Mouse (Mus musculus): ENCODE results near the gene Hist1h2ab.
"Not testable (repeated sequence)": the region's sequence is repeated elsewhere in the genome, so short reads cannot be mapped to it uniquely, and the experiment has no call there.

The Hist1h2ab gene

DNA sequence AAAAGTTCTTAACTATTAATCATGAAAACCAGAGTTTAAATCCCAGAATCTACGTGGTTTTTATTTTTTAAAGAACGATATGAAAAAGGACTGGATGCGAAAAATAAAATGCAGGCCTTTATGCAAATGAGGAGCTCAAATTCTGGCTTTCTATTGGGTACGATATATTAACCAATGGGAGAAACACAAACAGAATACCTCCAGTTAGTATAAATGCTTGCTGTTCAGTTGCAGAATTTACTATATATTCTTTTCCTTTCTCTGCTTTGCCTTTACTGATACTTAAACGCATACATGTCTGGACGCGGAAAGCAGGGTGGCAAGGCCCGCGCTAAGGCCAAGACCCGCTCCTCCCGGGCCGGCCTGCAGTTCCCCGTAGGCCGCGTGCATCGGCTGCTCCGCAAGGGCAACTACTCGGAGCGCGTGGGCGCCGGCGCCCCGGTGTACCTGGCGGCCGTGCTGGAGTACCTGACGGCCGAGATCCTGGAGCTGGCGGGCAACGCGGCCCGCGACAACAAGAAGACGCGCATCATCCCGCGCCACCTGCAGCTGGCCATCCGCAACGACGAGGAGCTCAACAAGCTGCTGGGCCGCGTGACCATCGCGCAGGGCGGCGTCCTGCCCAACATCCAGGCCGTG lies at the start of gene Hist1h2ab:
Gene Hist1h2ab (plus strand): TSS at position 288 of the 639 bp plus-strand sequence.
- DNase-seq (ENCODE audit: low read depth, low spot score): peak; percentile 76

DNA sequence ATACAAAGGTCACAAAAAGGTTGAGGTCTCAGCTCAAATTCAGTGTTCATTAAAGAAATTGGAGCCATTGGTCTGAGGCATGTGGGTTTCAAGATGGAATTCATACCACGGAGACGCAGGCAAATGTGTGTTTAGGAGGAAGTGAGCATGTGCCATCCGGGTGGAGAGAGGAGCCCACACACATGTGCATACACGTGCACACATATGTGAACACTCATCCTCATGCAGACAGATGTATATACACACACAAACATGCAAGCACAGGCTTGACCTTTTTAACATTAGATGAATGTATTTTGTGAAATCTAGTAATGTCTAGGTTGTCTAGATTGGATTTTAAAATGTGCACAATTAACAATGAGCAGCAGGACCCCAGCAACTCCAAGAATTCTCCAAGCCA lies 48.7 kb upstream of the Hist1h2ab start:
- no peak for DNase-seq (ENCODE audit: low read depth, low spot score)

DNA sequence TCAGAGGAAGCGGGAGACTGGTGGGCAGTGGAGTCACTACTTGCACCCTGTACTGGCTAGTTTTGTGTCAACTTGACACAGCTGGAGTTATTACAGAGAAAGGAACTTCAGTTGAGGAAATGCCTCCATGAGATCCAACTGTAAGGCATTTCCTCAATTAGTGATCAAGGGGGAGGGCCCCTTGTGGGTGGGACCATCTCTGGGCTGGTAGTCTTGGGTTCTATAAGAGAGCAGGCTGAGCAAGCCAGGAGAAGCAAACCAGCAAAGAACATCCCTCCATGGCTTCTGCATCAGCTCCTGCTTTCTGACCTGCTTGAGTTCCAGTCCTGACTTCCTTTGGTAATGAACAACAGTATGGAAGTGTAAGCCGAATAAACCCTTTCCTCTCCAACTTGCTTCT lies 48.1 kb upstream of the Hist1h2ab start:
- DNase-seq (ENCODE audit: low read depth, low spot score): not testable (repeated sequence)

DNA sequence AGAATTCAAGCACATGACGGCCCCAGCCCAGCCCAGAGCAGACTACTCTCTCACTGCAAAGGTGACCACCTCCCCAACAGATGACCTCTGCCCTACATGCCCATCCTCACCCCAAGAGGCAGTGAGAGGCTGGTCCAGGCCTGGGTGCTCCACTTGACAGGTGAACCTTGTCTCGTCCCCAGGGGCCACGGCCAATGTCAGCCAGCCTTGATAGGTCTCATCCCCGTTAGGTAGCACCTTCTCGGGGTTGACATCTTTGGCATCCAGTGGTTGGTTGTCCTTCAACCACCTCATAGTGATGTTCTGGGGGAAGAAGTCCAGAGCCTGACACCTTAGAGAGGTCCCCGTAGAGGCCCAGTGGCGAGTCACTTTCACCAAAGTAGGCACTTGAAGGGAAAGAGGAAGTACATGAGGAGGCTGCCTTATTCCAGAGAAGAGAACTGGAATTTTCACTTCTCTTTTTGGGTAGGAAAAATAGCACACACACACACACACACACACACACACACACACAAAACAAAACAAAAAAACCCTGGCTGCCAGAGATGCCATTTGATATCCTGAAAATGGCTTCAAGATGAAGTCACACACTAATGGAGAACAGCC lies 45.1 kb upstream of the Hist1h2ab start:
- no peak for DNase-seq (ENCODE audit: low read depth, low spot score)

DNA sequence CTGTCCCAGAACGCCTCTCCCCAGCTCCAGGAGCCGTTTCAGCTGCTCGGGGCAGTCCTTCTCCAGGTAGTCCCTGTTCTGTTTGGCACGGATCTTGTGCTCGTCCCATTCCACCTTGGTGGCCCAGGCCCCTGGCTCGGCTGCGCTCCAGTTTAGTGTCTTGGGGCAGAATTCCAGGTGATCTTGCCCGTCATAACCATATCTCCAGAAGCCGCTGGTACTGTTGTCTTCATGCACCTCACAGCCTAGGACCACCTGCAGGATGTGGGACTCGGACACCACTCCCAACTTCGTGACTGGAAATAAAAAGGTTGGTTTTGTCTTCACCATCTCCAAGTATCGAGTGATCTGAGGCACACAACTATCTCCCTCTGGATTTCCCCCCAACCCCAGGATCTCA lies 44.2 kb upstream of the Hist1h2ab start:
- DNase-seq (ENCODE audit: low read depth, low spot score): no peak

DNA sequence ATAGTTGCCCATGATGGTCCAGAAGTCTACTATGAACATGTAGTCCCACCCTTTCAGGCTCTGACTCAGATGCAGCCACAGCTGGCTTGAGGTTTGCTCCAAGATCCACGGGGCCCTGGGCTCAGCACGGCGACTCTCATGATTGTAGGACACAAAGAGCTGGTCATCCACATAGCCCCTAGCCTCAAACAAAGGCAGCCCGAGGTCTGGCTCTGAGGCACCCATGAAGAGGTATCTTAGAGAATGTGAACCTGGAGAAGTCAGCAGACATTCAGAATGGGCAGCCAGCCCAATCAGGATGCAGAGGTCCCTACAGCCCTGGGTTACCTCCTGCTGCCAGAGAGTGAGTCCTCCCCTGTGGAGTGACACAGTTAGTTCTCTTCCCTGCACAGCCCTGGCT lies 42.9 kb upstream of the Hist1h2ab start:
- no peak for DNase-seq (ENCODE audit: low read depth, low spot score)

DNA sequence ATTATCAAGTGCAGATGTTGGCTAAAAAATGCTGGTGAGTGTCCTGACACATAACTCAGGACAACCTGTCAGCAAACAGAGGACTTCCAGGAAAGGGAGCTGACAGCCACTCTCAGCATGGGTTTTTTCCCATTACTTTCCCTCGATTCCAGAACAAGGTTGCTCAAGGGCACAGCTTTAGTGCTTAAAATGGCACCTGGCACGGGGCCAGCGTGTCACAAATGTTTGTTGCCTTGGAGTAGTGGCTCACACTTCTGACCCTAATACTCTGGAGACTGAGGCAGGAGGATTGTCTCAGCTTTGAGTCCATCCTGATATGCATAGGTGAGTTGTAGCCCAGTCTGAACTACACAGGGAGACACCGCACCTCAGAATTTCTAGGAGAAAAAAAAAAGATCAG lies 42.3 kb upstream of the Hist1h2ab start:
- DNase-seq (ENCODE audit: low read depth, low spot score): no peak

DNA sequence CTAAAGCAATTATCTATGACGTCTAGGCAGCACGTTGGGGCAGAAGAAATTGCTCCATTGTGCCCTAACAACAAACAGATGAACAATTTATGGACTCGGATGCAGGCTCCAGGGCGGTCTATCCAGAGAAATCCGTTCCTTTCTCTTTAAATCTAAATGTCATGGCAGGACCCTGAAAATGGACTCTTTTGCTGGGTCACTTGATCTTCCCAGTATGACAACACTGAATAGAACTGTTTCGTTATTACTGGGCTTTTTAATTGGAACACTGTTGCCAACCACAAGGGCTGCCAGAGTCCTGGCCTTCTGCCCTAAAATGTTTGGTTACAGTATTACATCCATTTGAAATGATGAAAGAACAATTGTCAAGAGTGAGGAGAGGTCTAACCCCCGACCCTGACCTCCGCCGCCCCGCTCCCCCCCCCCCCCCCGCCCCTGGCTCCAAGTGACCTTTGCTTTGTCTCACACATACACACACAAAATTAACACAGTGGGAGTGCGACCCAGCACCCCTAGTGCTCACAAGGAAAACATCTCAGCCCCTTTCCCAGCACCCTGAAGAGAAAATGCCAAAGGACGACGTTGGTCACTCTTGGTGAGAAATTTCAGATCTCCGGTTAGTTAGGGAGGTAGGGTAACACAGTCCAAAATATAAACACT lies 41.1 kb upstream of the Hist1h2ab start:
- DNase-seq (ENCODE audit: low read depth, low spot score): no peak

DNA sequence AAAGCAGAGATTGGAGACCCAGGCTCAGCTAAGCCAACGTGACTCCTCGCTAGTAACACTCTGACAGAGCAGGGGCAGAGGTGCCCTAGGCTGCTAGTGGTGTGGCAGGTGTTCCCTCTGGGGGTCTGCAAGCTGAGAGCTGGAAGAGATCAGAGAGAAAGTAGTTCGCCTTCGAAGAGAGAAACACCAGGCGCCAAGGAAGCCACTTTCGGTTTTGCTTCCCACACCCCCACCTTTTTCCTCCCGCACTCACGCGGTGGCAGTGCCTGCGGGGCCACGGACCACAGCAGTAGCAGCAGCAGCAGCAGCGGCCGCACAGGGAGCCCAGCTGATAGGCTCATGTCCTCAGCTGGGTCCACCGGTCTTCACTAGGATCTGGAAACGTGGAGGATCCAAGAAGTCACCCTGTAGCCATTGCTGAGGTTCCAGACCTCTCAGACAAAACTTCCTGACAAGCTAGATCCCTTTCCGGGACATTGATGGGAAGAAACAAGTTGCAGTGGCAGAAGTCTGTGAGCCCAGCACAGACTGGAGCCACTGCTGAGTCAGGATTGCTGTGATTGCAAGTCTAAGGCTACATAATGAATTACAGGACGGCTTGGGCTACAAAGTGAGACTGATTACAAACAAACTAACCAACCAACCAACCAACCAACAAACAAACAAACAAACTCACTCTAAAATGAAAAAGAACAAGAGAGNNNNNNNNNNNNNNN lies 40.4 kb upstream of the Hist1h2ab start, which contains the start of gene Hfe:
Gene Hfe (minus strand): TSS at position 481 of the 716 bp plus-strand sequence.
- peak; percentile 83 for DNase-seq (ENCODE audit: low read depth, low spot score)

DNA sequence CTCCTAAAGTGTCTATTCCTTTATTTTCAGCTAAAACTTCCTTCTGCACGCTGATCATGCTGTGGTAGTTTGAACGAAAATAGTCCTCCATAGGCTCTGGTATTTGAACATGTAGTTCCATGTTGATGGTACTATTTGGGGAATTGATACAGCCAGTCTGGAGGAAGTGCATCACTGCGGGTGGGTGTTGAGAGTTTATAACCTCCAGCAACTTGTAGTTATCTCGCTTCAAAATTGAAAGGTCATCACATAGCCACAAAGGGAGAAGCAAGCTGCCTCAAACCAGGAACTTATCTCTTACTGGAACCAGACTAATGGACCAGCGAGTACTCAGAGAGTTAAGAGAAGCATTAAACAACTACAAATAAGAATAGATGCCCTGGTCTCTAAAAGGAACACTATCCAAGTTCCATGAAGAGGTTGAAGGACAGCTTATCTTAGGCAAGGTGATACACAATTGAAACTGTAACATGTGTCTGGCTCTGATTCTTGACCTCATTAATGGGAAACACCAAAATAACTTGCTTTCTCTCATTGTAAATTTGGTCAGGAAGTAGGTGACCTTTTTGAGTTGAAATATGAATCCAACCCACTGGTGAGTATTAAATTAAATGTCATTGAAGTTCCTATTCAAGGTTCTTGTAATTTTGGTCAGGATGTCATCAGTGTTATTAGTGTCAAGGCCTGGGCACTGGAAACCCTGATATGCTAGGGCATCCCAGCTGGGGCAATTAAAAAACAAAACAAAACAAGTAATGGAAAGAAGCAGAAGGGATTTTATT lies 34.5 kb upstream of the Hist1h2ab start:
- DNase-seq (ENCODE audit: low read depth, low spot score): no peak

DNA sequence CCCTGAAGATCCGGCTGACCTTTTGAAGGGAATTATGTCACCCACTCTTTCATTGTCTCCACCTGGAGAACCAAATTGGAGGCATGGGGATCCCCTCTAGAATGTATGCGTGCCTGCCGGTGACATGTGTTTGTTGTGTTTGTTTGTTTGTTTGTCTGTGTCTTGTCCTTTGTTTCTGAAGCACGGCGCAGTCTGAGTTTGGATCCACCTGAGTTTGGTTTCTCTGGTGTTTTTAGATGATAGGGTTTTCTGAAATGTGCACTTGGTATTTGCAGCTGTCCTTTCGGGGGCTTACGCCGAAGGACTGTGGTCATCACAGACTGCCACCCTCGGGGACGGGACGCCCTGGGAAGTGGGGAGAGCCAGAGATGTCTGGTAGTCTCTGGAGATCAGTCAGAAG lies 33.8 kb upstream of the Hist1h2ab start:
- no peak for DNase-seq (ENCODE audit: low read depth, low spot score)

DNA sequence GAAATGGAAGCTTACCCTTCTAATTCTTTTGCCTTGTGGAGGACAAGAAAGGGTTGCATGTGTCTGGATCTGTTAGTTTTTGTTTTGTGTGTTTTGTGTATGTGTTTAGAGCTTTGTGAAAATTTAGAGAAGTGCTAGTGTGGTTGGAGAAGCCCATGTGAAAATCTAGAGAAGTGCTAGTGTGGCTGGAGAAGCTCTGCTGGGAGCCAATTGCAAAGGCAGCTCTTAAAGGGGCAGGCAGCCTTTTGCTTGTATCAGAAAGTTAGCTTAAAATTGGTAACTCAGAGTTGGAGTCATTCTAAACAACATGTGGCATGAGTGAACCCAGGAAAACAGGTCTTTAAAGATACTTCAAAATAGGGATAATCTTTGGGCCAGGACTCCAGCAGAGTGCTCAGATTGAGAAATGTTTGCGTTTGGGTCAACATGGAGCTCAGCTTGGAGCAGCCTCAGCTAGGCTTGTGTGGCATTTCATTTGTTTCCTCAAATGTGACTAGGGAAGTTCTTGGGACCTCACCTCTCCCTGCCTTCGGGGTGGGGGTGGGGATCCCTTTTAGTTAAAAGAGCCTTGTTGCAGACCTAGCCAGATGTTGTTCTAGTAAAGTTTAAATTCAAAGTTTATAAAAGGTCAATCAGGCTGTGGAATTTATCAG lies 33.2 kb upstream of the Hist1h2ab start:
- DNase-seq (ENCODE audit: low read depth, low spot score): not testable (repeated sequence)

DNA sequence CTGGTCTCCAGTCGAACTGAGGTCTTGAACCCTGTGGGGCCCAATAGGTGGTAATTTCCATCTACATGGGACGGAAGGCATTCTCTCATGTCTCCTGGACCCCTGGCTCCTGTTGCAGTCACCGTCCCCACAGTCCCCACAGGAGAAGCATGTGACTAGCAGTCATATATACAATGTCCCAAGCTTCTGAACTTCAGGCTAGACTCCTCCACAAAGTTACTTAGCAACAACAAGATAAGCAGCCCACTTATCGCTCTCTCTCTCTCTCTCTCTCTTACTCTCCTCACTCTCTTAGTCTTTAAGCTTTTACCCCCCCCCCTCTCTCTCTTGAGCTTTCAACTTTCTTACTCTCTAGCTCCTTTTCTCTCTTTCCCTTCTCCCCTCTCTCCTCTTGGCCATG lies 26.7 kb upstream of the Hist1h2ab start:
- no peak for DNase-seq (ENCODE audit: low read depth, low spot score)

DNA sequence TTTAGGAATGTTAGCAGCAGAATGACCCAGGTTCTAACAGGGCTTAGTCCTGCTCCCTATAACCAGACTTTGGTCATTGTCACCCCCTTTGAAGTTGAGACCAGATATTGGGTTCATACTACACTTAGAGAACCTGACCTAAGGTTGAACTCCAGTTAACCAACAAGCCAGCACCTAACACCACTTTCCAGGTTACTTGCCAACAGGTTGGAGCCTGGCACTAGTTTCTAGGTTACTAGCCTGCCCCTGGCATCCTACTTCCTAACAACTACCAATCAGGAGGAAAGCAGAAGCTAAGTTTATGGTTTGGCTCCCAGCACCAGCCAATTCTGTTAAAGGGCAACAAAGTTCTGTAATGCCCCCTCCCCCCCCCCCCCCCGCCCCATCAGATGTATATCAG lies 25.7 kb upstream of the Hist1h2ab start:
- no peak for DNase-seq (ENCODE audit: low read depth, low spot score)

DNA sequence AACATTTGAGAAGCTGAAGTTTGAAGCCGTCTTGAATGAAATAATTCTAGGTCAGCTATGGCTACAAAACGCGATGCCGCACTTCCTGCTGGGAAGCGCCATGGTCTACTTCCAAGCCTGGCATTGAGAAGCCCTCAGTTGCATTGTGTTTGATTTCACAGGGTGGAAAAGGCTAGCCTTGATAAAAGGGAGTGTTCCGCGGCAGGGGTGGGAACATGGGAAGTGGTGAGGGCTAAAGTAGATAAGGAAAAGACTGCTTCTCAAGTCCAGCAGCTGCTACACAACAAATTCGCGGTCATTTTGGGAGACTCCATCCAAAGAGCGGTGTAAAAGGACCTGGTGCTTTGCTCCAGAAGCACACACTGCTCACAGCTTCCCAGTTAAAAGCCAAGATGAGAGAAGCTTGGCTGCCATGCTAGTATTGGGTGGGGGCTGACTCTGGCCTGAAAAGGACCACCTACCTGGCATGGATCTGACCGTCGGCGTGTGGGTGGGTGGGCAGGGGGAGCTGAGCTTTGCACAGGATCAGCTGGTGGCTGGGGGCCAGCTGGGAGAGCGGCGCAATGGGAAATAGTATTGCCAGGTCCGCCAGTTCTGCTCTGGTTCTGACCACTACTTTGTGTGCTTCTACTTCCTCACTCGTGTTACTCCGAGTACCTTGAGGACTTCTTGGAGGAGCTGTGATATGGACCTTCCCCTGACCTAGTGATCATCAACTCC lies 22.3 kb upstream of the Hist1h2ab start:
- no peak for DNase-seq (ENCODE audit: low read depth, low spot score)

DNA sequence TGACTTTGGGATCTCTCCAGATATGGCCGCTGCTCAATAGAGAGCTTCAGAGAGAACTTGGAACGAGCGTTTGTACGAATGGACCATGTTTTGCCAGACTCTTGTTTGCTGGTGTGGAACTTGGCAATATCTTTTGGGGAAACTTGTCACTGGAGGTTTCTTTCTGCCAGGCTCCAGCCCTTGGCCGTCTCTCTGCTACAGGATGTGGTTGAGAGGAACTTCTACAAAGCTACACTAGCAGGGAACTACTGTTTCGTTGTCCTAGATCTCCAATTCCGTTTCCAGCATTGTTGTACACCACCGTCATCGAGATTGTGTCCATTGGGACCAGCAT lies 21.8 kb upstream of the Hist1h2ab start:
- no peak for DNase-seq (ENCODE audit: low read depth, low spot score)

DNA sequence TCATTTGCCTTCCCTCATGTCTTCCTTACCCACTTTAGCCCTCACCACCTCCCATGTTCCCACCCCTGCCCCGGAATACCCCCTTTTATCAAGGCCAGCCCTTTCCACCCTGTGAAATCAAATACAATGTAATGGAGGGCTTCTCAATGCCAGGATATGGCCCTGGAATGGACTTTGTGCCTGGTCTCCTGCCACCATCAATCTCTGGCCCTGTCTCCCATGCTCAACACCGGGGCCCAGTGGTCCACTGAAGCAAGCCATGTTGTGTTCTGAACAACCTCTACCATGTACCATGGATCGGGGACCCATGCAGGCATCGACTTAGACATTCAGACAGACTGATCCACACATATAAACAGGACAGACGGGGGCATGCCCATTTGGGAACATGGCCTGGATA lies 21.2 kb upstream of the Hist1h2ab start:
- DNase-seq (ENCODE audit: low read depth, low spot score): no peak

DNA sequence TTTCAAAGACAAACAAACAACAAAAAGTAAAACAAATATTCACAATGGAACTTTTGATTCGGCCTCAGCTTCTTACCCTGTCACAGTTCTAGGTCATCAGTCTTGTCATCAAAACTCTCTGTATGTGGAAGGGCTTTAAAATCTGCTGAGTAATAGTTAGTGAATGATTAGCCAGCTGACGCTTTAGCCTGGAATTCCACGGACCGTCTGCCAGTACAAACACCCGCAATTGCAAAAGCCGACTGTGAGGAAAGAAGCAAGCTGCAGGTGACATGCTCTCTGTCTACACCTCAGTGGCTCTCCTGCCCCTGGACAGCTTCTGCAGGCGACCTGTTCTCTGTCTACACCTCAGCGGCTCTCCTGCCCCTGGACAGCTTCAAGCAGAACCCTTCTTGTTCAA lies 20.4 kb upstream of the Hist1h2ab start:
- DNase-seq (ENCODE audit: low read depth, low spot score): no peak

DNA sequence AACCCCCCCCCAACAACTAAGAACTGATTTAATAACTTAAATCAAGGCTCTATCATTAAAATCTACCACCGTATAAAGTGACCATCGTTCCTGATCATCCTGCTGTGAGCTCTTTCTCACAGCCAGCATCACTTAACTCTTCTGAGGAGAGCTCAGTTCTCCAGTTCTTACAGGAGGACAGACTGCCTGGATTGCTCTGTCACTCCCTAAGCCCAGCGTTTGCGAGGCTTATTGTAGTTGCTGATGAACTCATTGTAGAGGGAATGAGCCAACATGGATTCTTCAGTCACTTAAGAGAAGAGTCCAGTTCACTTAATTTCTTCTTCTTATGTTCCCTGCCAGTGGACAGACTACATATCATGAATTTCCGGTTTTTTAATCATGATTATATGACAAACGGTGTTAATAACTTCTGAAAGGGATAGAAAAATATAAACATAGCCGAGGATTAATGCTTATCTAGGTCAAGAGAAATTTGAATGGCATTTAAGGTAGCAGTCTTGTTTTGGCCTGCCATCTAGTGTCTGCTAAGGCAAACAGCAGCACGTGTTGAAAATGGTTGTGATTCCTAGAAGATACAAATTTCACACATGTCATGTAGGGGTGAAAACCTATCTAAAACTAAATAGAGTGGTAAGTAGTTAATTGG lies 18.6 kb upstream of the Hist1h2ab start:
- DNase-seq (ENCODE audit: low read depth, low spot score): peak; percentile 64

DNA sequence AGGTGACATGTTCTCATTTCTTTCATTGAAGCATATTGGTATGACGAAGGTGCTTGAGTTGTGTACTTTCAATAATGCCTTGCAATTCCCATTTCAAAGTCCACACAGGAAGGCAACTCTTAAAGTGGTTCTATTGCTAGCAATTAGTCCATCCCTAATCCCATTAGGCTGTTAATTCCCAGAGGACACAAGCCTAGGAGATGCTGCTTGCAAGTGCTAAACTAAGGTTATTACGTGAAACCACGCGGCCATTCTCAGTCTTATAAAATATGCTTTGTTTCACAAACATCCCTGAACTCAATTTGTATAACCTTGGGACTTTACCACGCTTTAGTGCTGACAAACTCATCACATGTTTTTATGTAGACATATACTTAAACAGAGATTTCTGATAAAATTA lies 13.8 kb upstream of the Hist1h2ab start:
- DNase-seq (ENCODE audit: low read depth, low spot score): no peak

Data from CD4-positive helper T cell, adult 2 months (primary cell).